Mouse (Mus musculus): ENCODE data around the gene Amotl1. TPM values are rescaled to one million over a fixed set of nuclear protein-coding genes. Genes with fewer than 3 reads are reported as not detected.
"Not testable (repeated sequence)": the region's sequence is repeated elsewhere in the genome, so short reads cannot be mapped to it uniquely, and the experiment has no call there.

Amotl1 gene
- polyA plus RNA-seq, 1 experiment from 2014 or later: 33.7 TPM

GRCm38 (mm10) chr9:14597429-14597828 is 47.4 kb downstream of the Amotl1 start:
- Histone ChIP-seq H3K4me2 (replicated peaks) (no peak overlapping the region), H3K4me1 (peaks cover 11% of the 10 kb centered on the region; the same call in 1 of the 2 replicates), H3K36me3 (peaks cover 52% of the 10 kb centered on the region), H3K27me3 (no peaks in the 10 kb centered on the region), H3K4me3 (no peak overlapping the region), H3K9me3 (no peaks in the 10 kb centered on the region), H3K27ac (no peak overlapping the region), H3K9ac (no peak overlapping the region)
- no peak for ATAC-seq (ENCODE audit: insufficient number of reproducible peaks, insufficient read depth, low FRiP score, low TSS enrichment)
- WGBS: 87% methylated on average over 3 of the region's 3 CpGs

- H3K4me1 ChIP-seq: peaks cover 8% of the 10 kb centered on the region; the same call in 1 of the 2 replicates
- ATAC-seq (ENCODE audit: insufficient number of reproducible peaks, insufficient read depth, low FRiP score, low TSS enrichment): no peak
These were observed 48.0 kb downstream of the Amotl1 start for GRCm38 (mm10) chr9:14596858-14597257.

GRCm38 (mm10) chr9:14596427-14596826 is 48.4 kb downstream of the Amotl1 start:
- 88% methylated on average over 5 of the region's 5 CpGs for WGBS

More at GRCm38 (mm10) chr9:14596858-14597257, 48.0 kb downstream of the Amotl1 start:
- Histone ChIP-seq H3K27me3 (no peaks in the 10 kb centered on the region), H3K9me3 (no peaks in the 10 kb centered on the region), H3K4me2 (replicated peaks) (no peak overlapping the region), H3K36me3 (peaks cover 58% of the 10 kb centered on the region), H3K9ac (no peak overlapping the region), H3K4me3 (no peak overlapping the region), H3K27ac (no peak overlapping the region)
- 86% methylated on average over 7 of the region's 7 CpGs for WGBS

GRCm38 (mm10) chr9:14595893-14596292 is 49.0 kb downstream of the Amotl1 start:
- H3K9ac ChIP-seq: no peak overlapping the region
- no peak for ATAC-seq (ENCODE audit: insufficient number of reproducible peaks, insufficient read depth, low FRiP score, low TSS enrichment)
- H3K36me3 ChIP-seq: peaks cover 62% of the 10 kb centered on the region
- no peak overlapping the region for H3K4me3 ChIP-seq
- no peaks in the 10 kb centered on the region for H3K9me3 ChIP-seq
- H3K4me1 ChIP-seq: peaks cover 8% of the 10 kb centered on the region; the same call in 1 of the 2 replicates
- WGBS: 95% methylated on average over 3 of the region's 3 CpGs
- no peak overlapping the region for H3K4me2 ChIP-seq (replicated peaks)
- H3K27ac ChIP-seq: no peak overlapping the region
- no peaks in the 10 kb centered on the region for H3K27me3 ChIP-seq

More at GRCm38 (mm10) chr9:14596427-14596826, 48.4 kb downstream of the Amotl1 start:
- Histone ChIP-seq H3K27ac (no peak overlapping the region), H3K36me3 (peaks cover 61% of the 10 kb centered on the region), H3K27me3 (no peaks in the 10 kb centered on the region), H3K9me3 (no peaks in the 10 kb centered on the region), H3K4me1 (peaks cover 8% of the 10 kb centered on the region; the same call in 1 of the 2 replicates), H3K9ac (no peak overlapping the region), H3K4me3 (no peak overlapping the region), H3K4me2 (replicated peaks) (no peak overlapping the region)
- ATAC-seq (ENCODE audit: insufficient number of reproducible peaks, insufficient read depth, low FRiP score, low TSS enrichment): no peak

- H3K27me3 ChIP-seq: no peaks in the 10 kb centered on the region
- no peak overlapping the region for H3K27ac ChIP-seq
- WGBS: 85% methylated on average over 4 of the region's 4 CpGs
- no peak overlapping the region for H3K4me2 ChIP-seq (replicated peaks)
- peaks cover 4% of the 10 kb centered on the region; the same call in 1 of the 2 replicates for H3K4me1 ChIP-seq
- no peak overlapping the region for H3K4me3 ChIP-seq
- no peak overlapping the region for H3K9ac ChIP-seq
- no peaks in the 10 kb centered on the region for H3K9me3 ChIP-seq
- no peak for ATAC-seq (ENCODE audit: insufficient number of reproducible peaks, insufficient read depth, low FRiP score, low TSS enrichment)
- H3K36me3 ChIP-seq: peaks cover 72% of the 10 kb centered on the region
These were observed 51.0 kb downstream of the Amotl1 start for GRCm38 (mm10) chr9:14593880-14594279.

- no peak for ATAC-seq (ENCODE audit: insufficient number of reproducible peaks, insufficient read depth, low FRiP score, low TSS enrichment)
- H3K27ac ChIP-seq: no peak overlapping the region
- H3K4me1 ChIP-seq: peaks cover 14% of the 10 kb centered on the region
- H3K4me2 ChIP-seq (replicated peaks): no peak overlapping the region
- no peak overlapping the region for H3K9ac ChIP-seq
- 82% methylated on average over 7 of the region's 7 CpGs for WGBS
- H3K36me3 ChIP-seq: peaks cover 60% of the 10 kb centered on the region
- H3K27me3 ChIP-seq: no peaks in the 10 kb centered on the region
- H3K9me3 ChIP-seq: no peaks in the 10 kb centered on the region
- no peak overlapping the region for H3K4me3 ChIP-seq
These were observed 54.2 kb downstream of the Amotl1 start for GRCm38 (mm10) chr9:14590666-14591065.

GRCm38 (mm10) chr9:14588690-14589089 is 56.2 kb downstream of the Amotl1 start:
- Histone ChIP-seq H3K36me3 (peaks cover 41% of the 10 kb centered on the region), H3K27ac (no peak overlapping the region), H3K4me3 (no peak overlapping the region), H3K4me1 (peaks cover 18% of the 10 kb centered on the region), H3K4me2 (replicated peaks) (no peak overlapping the region), H3K27me3 (no peaks in the 10 kb centered on the region), H3K9me3 (no peaks in the 10 kb centered on the region), H3K9ac (no peak overlapping the region)
- ATAC-seq (ENCODE audit: insufficient number of reproducible peaks, insufficient read depth, low FRiP score, low TSS enrichment): no peak
- WGBS: 72% methylated on average over 4 of the region's 4 CpGs

- Histone ChIP-seq H3K36me3 (peaks cover 25% of the 10 kb centered on the region), H3K4me2 (replicated peaks) (no peak overlapping the region), H3K9ac (no peak overlapping the region), H3K4me1 (peaks cover 18% of the 10 kb centered on the region), H3K27me3 (no peaks in the 10 kb centered on the region), H3K27ac (no peak overlapping the region), H3K9me3 (no peaks in the 10 kb centered on the region), H3K4me3 (no peak overlapping the region)
- WGBS: 5% methylated on average over 1 of the region's 1 CpGs
- ATAC-seq (ENCODE audit: insufficient number of reproducible peaks, insufficient read depth, low FRiP score, low TSS enrichment): no peak; the same call in 1 of the 2 replicates
These were observed 59.2 kb downstream of the Amotl1 start for GRCm38 (mm10) chr9:14585702-14586101.

GRCm38 (mm10) chr9:14578960-14579359 is 65.9 kb downstream of the Amotl1 start:
- H3K4me3 ChIP-seq: no peak overlapping the region
- 92% methylated on average over 4 of the region's 4 CpGs for WGBS
- H3K4me1 ChIP-seq: peaks cover 6% of the 10 kb centered on the region; the same call in 1 of the 2 replicates
- no peak overlapping the region for H3K4me2 ChIP-seq (replicated peaks)
- H3K9me3 ChIP-seq: no peaks in the 10 kb centered on the region
- no peak overlapping the region for H3K27ac ChIP-seq
- ATAC-seq (ENCODE audit: insufficient number of reproducible peaks, insufficient read depth, low FRiP score, low TSS enrichment): no peak
- no peak overlapping the region for H3K9ac ChIP-seq
- no peaks in the 10 kb centered on the region for H3K27me3 ChIP-seq
- peaks cover 45% of the 10 kb centered on the region for H3K36me3 ChIP-seq

- H3K27me3 ChIP-seq; H3K4me2 ChIP-seq (replicated peaks); H3K9ac ChIP-seq; H3K9me3 ChIP-seq; H3K27ac ChIP-seq; H3K4me1 ChIP-seq; ATAC-seq (ENCODE audit: insufficient number of reproducible peaks, insufficient read depth, low FRiP score, low TSS enrichment); H3K4me3 ChIP-seq: not testable (repeated sequence)
- H3K36me3 ChIP-seq: peaks cover 63% of the 10 kb centered on the region
- 80% methylated on average over 2 of the region's 2 CpGs for WGBS
These were observed 68.5 kb downstream of the Amotl1 start for GRCm38 (mm10) chr9:14576359-14576758.

GRCm38 (mm10) chr9:14574760-14575399 is 70.0 kb downstream of the Amotl1 start:
- peak; percentile 64; the same call in 1 of the 2 replicates for ATAC-seq (ENCODE audit: insufficient number of reproducible peaks, insufficient read depth, low FRiP score, low TSS enrichment)
- Histone ChIP-seq H3K9me3 (no peaks in the 10 kb centered on the region), H3K4me1 (peaks cover 6% of the 10 kb centered on the region; the same call in 1 of the 2 replicates), H3K36me3 (peaks cover 61% of the 10 kb centered on the region), H3K9ac (no peak overlapping the region), H3K4me2 (replicated peaks) (no peak overlapping the region), H3K27ac (peak overlapping the region; percentile 18; the same call in 1 of the 2 replicates), H3K27me3 (no peaks in the 10 kb centered on the region), H3K4me3 (no peak overlapping the region)
- 71% methylated on average over 12 of the region's 12 CpGs for WGBS

GRCm38 (mm10) chr9:14569175-14569975 is 75.5 kb downstream of the Amotl1 start:
- H3K4me2 ChIP-seq (replicated peaks): no peak overlapping the region
- H3K4me3 ChIP-seq: no peak overlapping the region
- ATAC-seq (ENCODE audit: insufficient number of reproducible peaks, insufficient read depth, low FRiP score, low TSS enrichment): no peak
- peaks cover 66% of the 10 kb centered on the region for H3K36me3 ChIP-seq
- H3K27me3 ChIP-seq: no peaks in the 10 kb centered on the region
- no peaks in the 10 kb centered on the region for H3K4me1 ChIP-seq
- no peaks in the 10 kb centered on the region for H3K9me3 ChIP-seq
- no peak overlapping the region for H3K27ac ChIP-seq
- H3K9ac ChIP-seq: no peak overlapping the region
- WGBS: 85% methylated on average over 4 of the region's 4 CpGs

Data from embryonic facial prominence, embryonic 12.5 days (tissue).